Comparison of ENCODE assay signal across 35 mouse cellular contexts in genomic region chr11:55184246-55184645, GRCm38 (mm10). TPM values are rescaled to one million over a fixed set of nuclear protein-coding genes. Genes with fewer than 3 reads are reported as not detected.
DNase-seq lines count a peak whose midpoint lies in the region; ATAC-seq and TF ChIP-seq lines count a peak whose summit lies in the region.
"Had no signal": no experiment of that assay in that cellular context is flagged by ENCODE, and none has a peak within 500 bp of the region (broad histone marks: within the 10 kb centered on the region; RNA-seq: fewer than 3 reads in every experiment).

No protein-coding gene starts in this region.

- intact Hi-C loops in heart, postnatal 14 days (cut with DNase I), result no loop called here

- no peak for TF ChIP-seq POLR2A in thymus, adult 2 months (IDR thresholded peaks at IDR 0.05; ENCODE audit: control insufficient read depth, extremely low read depth, insufficient read depth, low read length, poor library complexity)

- no peaks in the 10 kb centered on the region for H3K36me3 ChIP-seq in heart, embryonic 13.5 days
- no peaks in the 10 kb centered on the region for H3K36me3 ChIP-seq in liver, embryonic 16.5 days (ENCODE audit: control insufficient read depth, insufficient read depth)
- no peaks in the 10 kb centered on the region for H3K36me3 ChIP-seq in kidney, embryonic 14.5 days (ENCODE audit: control insufficient read depth, insufficient read depth, low read length)
- H3K36me3 ChIP-seq in thymus, adult 2 months (ENCODE audit: control insufficient read depth, insufficient read depth, low read length), result no peaks in the 10 kb centered on the region
- H3K36me3 ChIP-seq: embryonic facial prominence, embryonic 12.5 days; forebrain, embryonic 12.5 days; limb, embryonic 10.5 days; limb, embryonic 15.5 days; stomach, embryonic 15.5 days had no signal

- no peaks in the 10 kb centered on the region for H3K9me3 ChIP-seq in heart, embryonic 13.5 days
- H3K9me3 ChIP-seq in liver, embryonic 16.5 days (replicated peaks; ENCODE audit: control insufficient read depth, low read length), result no peaks in the 10 kb centered on the region
- H3K9me3 ChIP-seq in kidney, embryonic 14.5 days (ENCODE audit: control insufficient read depth, low read length), result no peaks in the 10 kb centered on the region
- H3K9me3 ChIP-seq: embryonic facial prominence, embryonic 12.5 days; forebrain, embryonic 12.5 days; limb, embryonic 10.5 days; limb, embryonic 15.5 days; stomach, embryonic 15.5 days had no signal

- ATAC-seq in heart, embryonic 13.5 days (ENCODE audit: extremely low read depth, insufficient number of reproducible peaks, low FRiP score, low TSS enrichment), result no peak
- ATAC-seq in granulocyte monocyte progenitor cell, adult 5-6 weeks (replicated peaks; ENCODE audit: poor library complexity, severe bottlenecking), result peak; percentile 53
- ATAC-seq in liver, embryonic 16.5 days (ENCODE audit: low read depth), result no peak
- ATAC-seq in kidney, embryonic 14.5 days (ENCODE audit: low FRiP score, low TSS enrichment), result no peak
- ATAC-seq: CD4-positive, CD25-positive, alpha-beta regulatory T cell, adult 4 months; forebrain, postnatal 0 days; hindbrain, embryonic 16.5 days; midbrain, embryonic 16.5 days had no signal

- no peak overlapping the region for H3K27ac ChIP-seq in heart, embryonic 13.5 days (replicated peaks)
- H3K27ac ChIP-seq in liver, embryonic 16.5 days (ENCODE audit: low read length), result no peak overlapping the region; the same call in 1 of the 2 replicates
- H3K27ac ChIP-seq in kidney, embryonic 14.5 days (ENCODE audit: low read depth, low read length), result no peak overlapping the region
- H3K27ac ChIP-seq in thymus, adult 2 months (ENCODE audit: control insufficient read depth, insufficient read depth, low read length), result no peak overlapping the region
- H3K27ac ChIP-seq: embryonic facial prominence, embryonic 12.5 days; forebrain, embryonic 12.5 days; limb, embryonic 10.5 days; limb, embryonic 15.5 days; stomach, embryonic 15.5 days had no signal

- H3K4me3 ChIP-seq in heart, embryonic 13.5 days, result 0 out of 2 replicates have a peak overlapping the region, but pooled peaks have one; percentile 22
- H3K4me3 ChIP-seq in liver, embryonic 16.5 days (ENCODE audit: low read depth, low read length), result peak overlapping the region; percentile 50
- no peak overlapping the region for H3K4me3 ChIP-seq in kidney, embryonic 14.5 days (ENCODE audit: low read length)
- H3K4me3 ChIP-seq in thymus, adult 2 months (ENCODE audit: control insufficient read depth, insufficient read depth, low read length), result no peak overlapping the region
- H3K4me3 ChIP-seq: embryonic facial prominence, embryonic 12.5 days; forebrain, embryonic 12.5 days; limb, embryonic 10.5 days; limb, embryonic 15.5 days; stomach, embryonic 15.5 days had no signal

- no peak for TF ChIP-seq CTCF in thymus, adult 2 months (IDR thresholded peaks at IDR 0.05; ENCODE audit: borderline replicate concordance, control insufficient read depth, extremely low read depth, insufficient read depth, low read length, poor library complexity)

- H3K4me1 ChIP-seq in heart, embryonic 13.5 days, result peaks cover 19% of the 10 kb centered on the region
- no peaks in the 10 kb centered on the region; the same call in 1 of the 2 replicates for H3K4me1 ChIP-seq in liver, embryonic 16.5 days (ENCODE audit: control insufficient read depth, low read depth, low read length)
- H3K4me1 ChIP-seq in kidney, embryonic 14.5 days (ENCODE audit: control insufficient read depth, insufficient read depth, low read length), result no peaks in the 10 kb centered on the region
- no peaks in the 10 kb centered on the region for H3K4me1 ChIP-seq in thymus, adult 2 months (replicated peaks; ENCODE audit: control insufficient read depth, insufficient read depth, low read length)
- H3K4me1 ChIP-seq: embryonic facial prominence, embryonic 12.5 days; forebrain, embryonic 12.5 days; stomach, embryonic 15.5 days had no signal

- WGBS in heart, embryonic 13.5 days, result 82% methylated on average over 5 of the region's 5 CpGs
- 41% methylated on average over 5 of the region's 5 CpGs for WGBS in liver, embryonic 16.5 days (ENCODE audit: insufficient replicate concordance)
- 89% methylated on average over 5 of the region's 5 CpGs for WGBS in kidney, embryonic 14.5 days
- 37% methylated on average over 5 of the region's 5 CpGs for WGBS in thymus, adult 2 months

- no peaks in the 10 kb centered on the region for H3K27me3 ChIP-seq in heart, embryonic 13.5 days (replicated peaks)
- H3K27me3 ChIP-seq in liver, embryonic 16.5 days (ENCODE audit: control insufficient read depth, insufficient read depth, low read depth, low read length), result no peaks in the 10 kb centered on the region
- no peaks in the 10 kb centered on the region for H3K27me3 ChIP-seq in kidney, embryonic 14.5 days (ENCODE audit: control insufficient read depth, insufficient read depth, low read length)
- H3K27me3 ChIP-seq in thymus, adult 2 months (ENCODE audit: control insufficient read depth, insufficient read depth, low read length), result no peaks in the 10 kb centered on the region
- H3K27me3 ChIP-seq: embryonic facial prominence, embryonic 12.5 days; forebrain, embryonic 12.5 days; limb, embryonic 15.5 days; stomach, embryonic 15.5 days had no signal

- DNase-seq in heart, adult 18-20 months, result no peak
- peak; percentile 47 for DNase-seq in 416B (ENCODE audit: low read depth)
- DNase-seq in heart, postnatal 14 days, result no peak
- DNase-seq in thymus, adult 2 months, result no peak
- DNase-seq: forebrain, postnatal 0 days; gastrocnemius, postnatal 10 days; heart, adult 11 months; kidney, adult 18-20 months; right cerebral cortex, postnatal 25 days; thymus, postnatal 25 days had no signal

- peak overlapping the region; percentile 34; the same call in 1 of the 2 replicates for H3K4me2 ChIP-seq in heart, embryonic 13.5 days
- H3K4me2 ChIP-seq in liver, embryonic 16.5 days (ENCODE audit: low read depth, low read length), result peak overlapping the region; percentile 38
- H3K4me2 ChIP-seq in kidney, embryonic 14.5 days (replicated peaks; ENCODE audit: low read depth, low read length), result no peak overlapping the region
- H3K4me2 ChIP-seq: embryonic facial prominence, embryonic 12.5 days; forebrain, embryonic 12.5 days; limb, embryonic 15.5 days; midbrain, embryonic 11.5 days; stomach, embryonic 15.5 days had no signal

- H3K9ac ChIP-seq in heart, embryonic 13.5 days, result no peak overlapping the region
- peak overlapping the region; percentile 11; the same call in 1 of the 2 replicates for H3K9ac ChIP-seq in liver, embryonic 16.5 days (ENCODE audit: low read depth, low read length)
- no peak overlapping the region for H3K9ac ChIP-seq in kidney, embryonic 14.5 days (ENCODE audit: low read depth, low read length)
- H3K9ac ChIP-seq: embryonic facial prominence, embryonic 12.5 days; forebrain, embryonic 12.5 days; forebrain, postnatal 0 days; limb, embryonic 15.5 days; stomach, embryonic 15.5 days had no signal

RNA-seq across cellular contexts. Expression of gene Slc36a2, which starts 0.6 kb away (rescaled TPM):
- 2.9 and 4.3 TPM in 2 replicates for polyA plus RNA-seq in heart, embryonic 13.5 days (2015; fragmentation: Nextera tagmentation; extraction: Ambion mirVana)
- 10 to 100 TPM; 11.4 to 22.0 TPM for total RNA-seq in heart, adult 18-20 months (2021)
- 6.5 and 7.6 TPM in 2 replicates for total RNA-seq in granulocyte monocyte progenitor cell, adult 5-6 weeks (2014; fragmentation: Nextera tagmentation)
- 1.9 and 2.8 TPM in 2 replicates for total RNA-seq in granulocyte monocyte progenitor cell, adult 5-6 weeks (2017)
- polyA plus RNA-seq in liver, embryonic 16.5 days (2015; fragmentation: Nextera tagmentation; extraction: Ambion mirVana), result 39.3 and 51.1 TPM in 2 replicates
- 0.63 and 0.80 TPM in 2 replicates for polyA plus RNA-seq in kidney, embryonic 14.5 days (2014; fragmentation: Nextera tagmentation; extraction: Ambion mirVana)
- total RNA-seq in heart, postnatal 14 days (2021), result 10 to 100 TPM in 1 of 2 experiments, 1 to 10 TPM in 1; 8.9 to 15.2 TPM
- 38.6 and 44.6 TPM in 2 replicates for polyA plus RNA-seq in thymus, adult 2 months (2012; rRNA removed)
- total RNA-seq: neutrophil, adult 5-6 weeks had no signal
- polyA plus RNA-seq: CD4-positive, CD25-positive, alpha-beta regulatory T cell, adult 4 months; forebrain, embryonic 12.5 days; midbrain, embryonic 11.5 days had no signal

RNA-seq across cellular contexts. Expression of gene Slc36a1, which starts 19.9 kb away (rescaled TPM):
- polyA plus RNA-seq in heart, embryonic 13.5 days (2015; fragmentation: Nextera tagmentation; extraction: Ambion mirVana), result 0.88 and 1.0 TPM in 2 replicates
- 10 to 100 TPM; 10.3 to 11.8 TPM for total RNA-seq in heart, adult 18-20 months (2021)
- 52.6 and 53.3 TPM in 2 replicates for total RNA-seq in granulocyte monocyte progenitor cell, adult 5-6 weeks (2014; fragmentation: Nextera tagmentation)
- total RNA-seq in granulocyte monocyte progenitor cell, adult 5-6 weeks (2017), result 11.4 and 12.9 TPM in 2 replicates
- polyA plus RNA-seq in liver, embryonic 16.5 days (2015; fragmentation: Nextera tagmentation; extraction: Ambion mirVana), result 2.3 and 2.5 TPM in 2 replicates
- 2.1 and 2.2 TPM in 2 replicates for polyA plus RNA-seq in kidney, embryonic 14.5 days (2014; fragmentation: Nextera tagmentation; extraction: Ambion mirVana)
- 10 to 100 TPM; 12.1 to 13.7 TPM for total RNA-seq in heart, postnatal 14 days (2021)
- 60.3 and 65.3 TPM in 2 replicates for polyA plus RNA-seq in thymus, adult 2 months (2012; rRNA removed)

RNA-seq across cellular contexts. Expression of gene Slc36a3, which starts 32.7 kb away (rescaled TPM):
- not detected in 2 replicates for polyA plus RNA-seq in heart, embryonic 13.5 days (2015; fragmentation: Nextera tagmentation; extraction: Ambion mirVana)
- not detected for total RNA-seq in heart, adult 18-20 months (2021)
- total RNA-seq in granulocyte monocyte progenitor cell, adult 5-6 weeks (2014; fragmentation: Nextera tagmentation), result not detected in 2 replicates
- total RNA-seq in granulocyte monocyte progenitor cell, adult 5-6 weeks (2017), result not detected in 2 replicates
- polyA plus RNA-seq in liver, embryonic 16.5 days (2015; fragmentation: Nextera tagmentation; extraction: Ambion mirVana), result not detected in 2 replicates
- polyA plus RNA-seq in kidney, embryonic 14.5 days (2014; fragmentation: Nextera tagmentation; extraction: Ambion mirVana), result not detected in 2 replicates
- total RNA-seq in heart, postnatal 14 days (2021), result not detected
- 0.48 and 0.74 TPM in 2 replicates for polyA plus RNA-seq in thymus, adult 2 months (2012; rRNA removed)
- total RNA-seq: adrenal gland, adult 18-20 months; adrenal gland, postnatal 4 days; forebrain, postnatal 0 days; gastrocnemius, postnatal 10 days; heart, postnatal 10 days; layer of hippocampus, adult 8-10 months; layer of hippocampus, postnatal 25 days had no signal
- polyA plus RNA-seq: embryonic facial prominence, embryonic 12.5 days; forebrain, embryonic 12.5 days; forebrain, postnatal 0 days; heart, embryonic 11.5 days; hindbrain, embryonic 11.5 days; hindbrain, embryonic 16.5 days; intestine, embryonic 14.5 days; kidney, embryonic 16.5 days; limb, embryonic 10.5 days; limb, embryonic 15.5 days; lung, embryonic 16.5 days; midbrain, embryonic 11.5 days; midbrain, embryonic 16.5 days; neural tube, embryonic 11.5 days had no signal

Comparison
In these comparisons a context has a peak if more than half of its experiments do, and no peak if none do; other contexts are left out.
1. H3K4me3 ChIP-seq: peak in heart, embryonic 13.5 days (single experiment) and liver, embryonic 16.5 days (single experiment); none in kidney, embryonic 14.5 days (single experiment) and thymus, adult 2 months (single experiment).
2. RNA of gene Slc36a1, which starts 19.9 kb away (polyA plus RNA-seq): 60.3 to 65.3 TPM in thymus, adult 2 months; 2.3 to 2.5 TPM in liver, embryonic 16.5 days, 2.1 to 2.2 TPM in kidney, embryonic 14.5 days and 0.88 to 1.0 TPM in heart, embryonic 13.5 days; every median in the first group is over 10 times any median in the second.